Mouse (Mus musculus) gastrocnemius, postnatal 10 days (tissue): Measurements from ENCODE around the gene 1110032A03Rik. TPM values are rescaled to one million over a fixed set of nuclear protein-coding genes. Genes with fewer than 3 reads are reported as not detected.

ENCODE experiments used
- DNase-seq: peaks from one replicate; pipeline ENCODE4 v3.0.0; 2021; ENCODE audit warnings: mixed read lengths
- total RNA-seq, 2 experiments: library from RNA; stranded (reverse); gene quantifications; 2 replicates each; pipeline ENCODE4 v1.2.3; 2021

The 1110032A03Rik gene
- total RNA-seq, 2 experiments from 2014 or later: 11.4 to 12.6 TPM

DNA sequence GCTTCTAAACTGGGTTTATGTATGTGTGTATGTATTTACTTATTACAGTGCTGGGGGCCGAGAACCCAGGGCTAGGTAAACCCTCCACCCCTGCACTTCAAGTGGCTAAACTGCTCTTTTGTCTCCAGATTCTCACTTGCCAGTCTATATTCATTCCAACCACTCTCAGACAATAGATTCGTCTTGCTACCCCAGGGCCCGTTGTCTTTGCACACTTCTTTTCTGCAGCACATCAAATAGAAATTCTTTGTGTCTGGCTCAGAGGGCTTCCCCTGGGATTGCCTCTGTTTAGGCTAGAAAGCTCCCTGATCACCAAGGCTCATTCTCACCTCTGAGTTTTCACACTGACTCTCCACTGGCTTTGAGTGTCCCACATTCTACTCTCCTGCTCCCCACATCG is 42.8 kb downstream of the 1110032A03Rik start:
- DNase-seq: no peak

DNA sequence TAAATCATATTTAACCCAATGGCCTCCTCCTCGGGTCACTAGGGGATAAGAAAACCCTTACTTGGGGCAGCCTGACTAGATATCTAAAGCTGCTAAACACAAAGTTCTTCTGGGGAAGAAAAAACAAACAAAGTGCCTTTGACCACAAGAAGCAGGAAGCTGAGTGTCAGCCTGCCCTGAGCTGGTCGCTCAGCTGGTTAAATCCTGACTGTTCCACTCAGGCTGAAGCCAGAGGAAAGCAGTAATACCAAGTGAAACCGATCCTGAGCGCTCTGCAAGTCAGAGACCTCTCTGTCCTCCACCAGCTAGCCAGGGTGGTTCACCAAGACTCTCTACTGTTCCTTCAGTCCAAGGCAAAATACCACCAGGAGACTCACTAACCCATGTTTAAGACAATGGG is 45.7 kb downstream of the 1110032A03Rik start:
- no peak for DNase-seq

DNA sequence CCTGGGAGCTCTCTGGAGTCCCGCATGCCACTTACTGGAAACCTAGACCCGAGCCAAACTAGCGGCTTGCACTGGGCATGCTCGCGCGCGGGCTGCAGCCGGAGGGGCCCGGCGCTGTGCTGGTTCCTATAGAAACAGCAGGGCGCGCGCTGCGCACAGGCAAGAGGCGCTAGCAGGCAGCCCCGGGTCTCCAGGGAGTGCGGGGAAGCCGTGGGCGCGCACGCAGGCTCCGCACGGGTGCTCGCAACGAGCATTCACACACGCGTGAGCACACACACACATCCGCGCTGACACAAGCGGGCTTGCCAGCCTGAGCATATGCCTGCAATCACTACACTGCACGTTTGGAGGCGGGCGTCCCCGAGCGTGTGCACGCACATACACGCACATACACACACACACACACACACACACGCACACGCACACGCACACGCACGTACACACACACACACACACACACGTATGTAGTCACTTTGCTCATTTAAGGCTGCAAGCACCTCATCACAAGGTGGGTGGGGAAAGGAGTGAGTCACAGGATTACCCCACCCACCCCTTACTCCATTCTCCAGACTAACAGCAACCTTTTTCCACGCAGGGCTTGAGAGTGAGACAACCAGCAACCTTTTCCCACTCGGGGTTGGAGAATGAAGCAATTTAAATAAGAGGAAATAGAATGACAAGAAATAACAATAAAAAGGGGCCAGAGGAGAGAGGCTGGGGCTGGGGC is 47.2 kb downstream of the 1110032A03Rik start:
- peak; percentile 72 for DNase-seq

DNA sequence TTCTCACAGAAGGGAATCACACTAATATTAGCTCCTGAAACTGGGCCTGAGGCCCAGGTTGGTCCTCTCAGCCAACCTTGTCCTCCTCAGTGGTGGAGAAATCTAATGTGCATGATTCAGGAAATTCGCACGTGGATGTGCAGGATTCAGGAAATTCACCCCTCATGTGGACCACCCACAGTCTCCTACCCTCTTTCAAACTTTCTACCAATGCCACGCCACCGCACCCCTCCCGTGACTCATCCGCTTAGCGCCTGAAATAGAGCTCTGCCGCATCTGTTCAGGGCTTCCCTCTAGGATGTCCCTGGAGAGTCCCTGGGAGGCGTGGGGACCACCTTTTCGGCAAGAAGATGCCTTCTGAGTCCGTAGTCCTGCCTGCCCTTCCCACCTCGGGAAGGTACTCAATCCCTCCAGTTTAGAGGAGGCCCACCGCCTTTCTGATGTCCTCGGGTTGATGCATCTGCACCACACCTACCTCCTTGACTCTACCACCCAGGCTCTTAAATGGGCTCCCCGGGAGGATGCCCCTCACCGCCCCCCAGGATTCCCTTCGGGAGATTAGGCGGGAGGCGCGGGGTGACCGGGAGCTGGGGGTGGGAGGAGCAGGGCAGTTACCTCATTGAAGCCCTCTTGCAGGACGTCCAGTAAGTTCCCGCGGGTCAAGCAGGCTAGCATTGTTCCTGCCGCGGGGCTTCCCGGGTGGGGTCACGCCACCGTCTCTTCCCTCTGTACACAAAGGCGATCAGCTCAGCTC is 48.0 kb downstream of the 1110032A03Rik start:
- DNase-seq: peak; percentile 19

DNA sequence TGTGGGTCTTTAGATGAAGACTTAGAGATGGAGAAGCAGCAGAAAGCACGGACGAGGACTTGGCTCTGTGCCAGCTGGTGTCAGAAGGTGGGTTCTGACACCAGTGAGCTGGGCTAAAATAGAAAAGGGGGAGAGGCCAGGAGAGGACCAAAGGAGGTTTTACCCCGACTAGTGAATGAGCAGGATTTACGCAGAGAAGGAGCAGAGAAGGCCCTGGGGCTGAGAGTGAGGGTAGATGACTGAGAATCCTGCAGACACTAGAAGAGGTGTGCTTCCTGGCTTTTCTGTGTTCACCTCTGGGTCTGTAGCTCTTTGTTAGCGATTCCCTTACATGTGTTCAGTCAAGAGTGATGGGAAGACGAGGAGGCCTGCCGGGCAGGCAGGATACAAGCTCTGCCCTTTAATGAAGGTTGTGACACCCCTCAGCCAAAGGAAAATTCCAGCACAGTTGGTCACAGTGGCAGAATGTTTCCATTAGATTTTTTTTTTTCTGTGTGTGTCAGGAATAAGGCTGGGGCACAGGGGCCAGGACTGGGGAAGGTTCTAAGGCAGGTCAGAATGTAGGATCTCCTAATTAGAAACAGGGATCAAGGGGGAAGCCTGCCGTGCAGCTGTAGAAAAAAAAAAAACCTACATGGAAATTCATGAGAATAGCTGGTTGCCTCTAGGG is 49.3 kb downstream of the 1110032A03Rik start:
- no peak for DNase-seq

DNA sequence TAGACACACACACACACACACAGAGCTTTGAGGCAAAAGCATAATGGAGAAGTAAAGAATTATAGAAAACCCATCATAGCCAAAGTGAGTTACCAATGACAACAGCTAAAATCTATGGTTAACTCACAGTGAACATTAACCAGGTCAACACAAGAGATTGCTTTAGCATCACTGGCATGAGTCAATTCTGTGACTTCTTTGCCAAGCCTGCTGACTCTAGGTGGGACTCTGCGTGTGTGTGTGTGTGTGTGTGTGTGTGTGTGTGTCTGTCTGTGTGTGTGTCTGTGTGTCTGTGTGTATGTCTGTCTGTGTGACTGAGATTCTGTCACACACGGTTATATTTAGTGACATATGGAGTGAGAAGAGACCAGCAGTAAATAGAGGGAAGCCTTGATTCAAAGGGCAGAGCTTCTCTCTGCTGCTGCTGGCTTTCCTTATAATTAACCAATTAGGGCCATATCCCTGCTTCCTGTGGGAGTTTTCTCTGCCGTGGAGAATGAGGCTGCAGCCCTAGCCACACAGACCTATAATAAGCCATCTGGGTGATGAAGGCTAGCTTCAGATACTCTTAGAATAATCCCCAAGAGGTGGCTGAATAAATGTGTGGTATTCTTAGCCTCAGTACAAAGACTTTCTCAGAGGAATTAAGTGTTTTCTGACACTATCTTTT is 50.5 kb downstream of the 1110032A03Rik start:
- DNase-seq: no peak

DNA sequence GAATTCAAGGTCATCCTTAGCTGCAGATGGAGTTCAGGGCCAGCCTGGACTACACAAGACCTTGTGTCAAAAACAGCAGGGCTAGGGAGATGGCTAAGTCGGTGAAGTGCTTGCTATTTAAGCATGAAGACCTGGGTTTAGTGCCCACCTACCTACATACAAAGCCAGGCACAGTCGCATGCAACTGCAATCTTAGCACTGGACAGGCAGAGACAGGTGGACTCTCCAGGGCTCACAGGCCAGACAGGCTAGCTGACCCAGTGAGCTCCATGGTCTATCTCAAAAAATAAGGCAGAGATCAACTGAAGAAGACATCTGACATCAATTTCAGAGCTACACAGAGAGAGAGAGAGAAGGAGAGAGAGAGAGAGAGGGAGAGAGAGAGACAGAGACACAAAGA is 51.2 kb downstream of the 1110032A03Rik start:
- no peak for DNase-seq

DNA sequence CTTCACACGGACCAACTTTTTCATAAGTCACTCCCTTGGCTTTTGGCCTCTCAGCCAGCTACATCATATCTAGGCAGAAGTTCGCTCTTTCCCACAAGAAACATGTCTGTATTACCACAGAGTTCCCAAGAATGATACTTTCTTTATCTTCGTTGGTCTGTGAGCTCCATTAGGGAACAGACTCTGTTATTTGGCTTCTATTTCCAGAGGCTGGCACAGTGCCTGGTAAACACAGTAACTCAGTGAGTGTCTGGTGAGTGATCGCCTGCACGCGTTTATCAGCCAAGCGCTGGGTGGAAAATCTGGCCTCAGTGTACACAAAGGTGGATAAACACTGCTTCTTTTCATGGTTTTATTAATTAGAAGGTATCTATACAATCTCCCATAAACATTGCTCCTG is 51.9 kb downstream of the 1110032A03Rik start:
- DNase-seq: peak; percentile 67

DNA sequence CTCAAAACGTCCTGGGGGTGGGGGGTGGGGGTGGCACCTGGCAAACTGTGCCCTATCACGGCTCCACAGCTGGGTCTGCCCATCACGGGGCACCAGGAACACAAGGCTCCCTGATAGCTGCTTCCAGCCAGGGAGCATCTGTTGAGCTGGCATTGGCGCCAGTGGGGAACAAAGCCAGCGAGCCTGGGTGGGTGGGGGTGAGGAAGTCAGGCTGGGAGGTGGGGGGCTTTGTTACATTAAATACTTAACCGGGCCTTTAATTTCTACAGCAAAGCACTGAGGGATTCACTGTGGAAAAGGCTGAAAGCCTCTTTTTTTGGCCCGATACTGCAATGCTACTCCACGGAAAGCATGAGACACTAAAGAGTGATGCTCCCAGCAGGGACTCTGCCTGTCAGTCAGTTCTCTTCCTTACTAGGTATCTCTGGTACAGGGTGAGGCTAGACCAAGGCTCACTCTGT is 52.8 kb downstream of the 1110032A03Rik start:
- DNase-seq: peak; percentile 48

DNA sequence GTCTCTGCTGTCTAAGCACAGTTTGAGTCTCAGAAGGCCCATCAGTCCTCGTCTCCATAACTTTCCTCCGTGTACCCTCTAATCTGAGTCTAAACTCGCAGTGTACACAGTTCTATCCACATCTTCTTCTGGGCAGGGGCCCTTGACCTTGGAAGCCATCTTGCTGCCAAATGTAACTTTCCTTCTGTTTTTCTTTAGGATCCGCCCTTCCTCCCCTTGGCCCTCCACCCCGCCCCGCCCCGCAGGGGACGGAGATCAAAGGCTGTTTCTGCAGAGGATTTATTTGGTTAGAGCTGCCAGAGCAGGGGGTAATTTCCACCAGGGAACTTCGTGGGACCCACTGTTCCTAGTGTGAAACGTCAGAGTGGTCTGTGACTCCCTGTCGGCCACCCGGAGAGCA is 54.3 kb downstream of the 1110032A03Rik start:
- no peak for DNase-seq

DNA sequence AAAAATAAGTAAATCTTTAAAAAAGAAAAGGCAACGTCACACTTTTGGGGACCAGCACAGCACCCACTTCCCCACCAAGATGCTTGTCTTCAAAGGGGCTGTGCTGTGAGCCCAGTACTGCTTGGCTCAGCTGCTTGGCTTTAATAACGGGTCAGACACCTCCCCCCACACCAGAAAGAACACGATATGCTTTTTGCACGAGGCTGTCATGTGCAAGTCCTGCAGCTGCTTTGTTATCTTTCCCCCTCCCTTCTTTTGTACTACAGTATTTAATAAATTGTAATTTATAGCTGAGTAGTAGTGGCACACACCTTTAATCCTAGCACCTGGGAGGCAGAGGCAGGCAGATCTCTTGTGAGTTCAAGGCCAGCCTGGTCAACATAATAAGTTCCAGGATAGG is 56.4 kb downstream of the 1110032A03Rik start:
- no peak for DNase-seq

DNA sequence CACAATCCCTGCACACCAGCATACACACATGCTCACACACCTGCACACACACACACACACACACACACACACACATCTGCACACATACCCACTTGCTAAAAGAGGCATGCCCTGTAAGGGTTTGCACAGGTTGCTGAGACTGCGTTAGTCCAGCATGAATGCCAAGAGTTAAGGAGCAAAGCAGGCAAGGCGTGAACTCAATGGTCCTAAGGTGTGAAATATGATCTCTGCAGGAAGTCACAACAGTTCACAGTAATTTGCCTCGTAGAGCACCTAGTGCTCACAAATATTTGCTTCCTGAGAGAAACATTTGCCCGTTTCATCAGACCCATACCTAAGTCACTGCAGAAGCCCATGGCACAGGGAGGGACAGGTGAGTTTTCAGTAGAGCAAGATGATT is 61.1 kb downstream of the 1110032A03Rik start:
- DNase-seq: no peak

Other genes starting within 250 kb of the 1110032A03Rik start
- gene Pts, start 246.8 kb downstream of the 1110032A03Rik start, total RNA-seq: 10 to 100 TPM; 19.0 to 19.3 TPM
- 1 to 10 TPM in 1 of 2 experiments, under 1 TPM in 1; 0.90 to 1.2 TPM for gene Il18, start 220.7 kb downstream of the 1110032A03Rik start, total RNA-seq
- under 1 TPM; 0.14 to 0.27 TPM for gene Bco2, start 220.3 kb downstream of the 1110032A03Rik start, total RNA-seq
- not detected for gene Tex12, start 214.2 kb downstream of the 1110032A03Rik start, total RNA-seq
- 100 to 1,000 TPM; 321 to 381 TPM for gene Sdhd, start 171.7 kb downstream of the 1110032A03Rik start, total RNA-seq
- 100 to 1,000 TPM; 140 to 148 TPM for gene Timm8b, start 171.6 kb downstream of the 1110032A03Rik start, total RNA-seq
- under 1 TPM; 0.27 to 0.42 TPM for gene Pih1d2, start 158.2 kb downstream of the 1110032A03Rik start, total RNA-seq
- 10 to 100 TPM; 12.2 to 16.0 TPM for gene Nkapd1, start 158.1 kb downstream of the 1110032A03Rik start, total RNA-seq
- 100 to 1,000 TPM; 196 to 235 TPM for gene Dlat, start 115.7 kb downstream of the 1110032A03Rik start, total RNA-seq
- gene Dixdc1, start 36.0 kb downstream of the 1110032A03Rik start, total RNA-seq: 1 to 10 TPM; 6.2 to 9.3 TPM
- 1 to 10 TPM; 1.8 to 2.2 TPM for gene 2310030G06Rik, start 29.0 kb downstream of the 1110032A03Rik start, total RNA-seq
- 100 to 1,000 TPM; 667 to 687 TPM for gene Cryab, start 24.2 kb downstream of the 1110032A03Rik start, total RNA-seq
- gene Hspb2, start 23.2 kb downstream of the 1110032A03Rik start, total RNA-seq: 100 to 1,000 TPM; 120 to 128 TPM
- 1 to 10 TPM; 4.0 to 4.9 TPM for gene Fdxacb1, start 7.3 kb downstream of the 1110032A03Rik start, total RNA-seq
- gene Alg9, start 501 bp downstream of the 1110032A03Rik start, total RNA-seq: 10 to 100 TPM in 1 of 2 experiments, 1 to 10 TPM in 1; 8.2 to 13.4 TPM
- 10 to 100 TPM in 1 of 2 experiments, 1 to 10 TPM in 1; 7.0 to 10.3 TPM for gene Ppp2r1b, start 69.8 kb upstream of the 1110032A03Rik start, total RNA-seq
- 10 to 100 TPM; 15.4 to 16.6 TPM for gene Sik2, start 233.6 kb upstream of the 1110032A03Rik start, total RNA-seq